Mouse (Mus musculus): ENCODE data around the gene Gm10097. TPM values are rescaled to one million over a fixed set of nuclear protein-coding genes. Genes with fewer than 3 reads are reported as not detected.

Gene Gm10097
- polyA plus RNA-seq, 1 experiment = not detected

- Histone ChIP-seq H3K27ac (ENCODE audit: insufficient read depth, low read length) (no peak overlapping the region), H3K4me1 (ENCODE audit: control insufficient read depth, insufficient read depth, low read length) (no peaks in the 10 kb centered on the region), H3K4me3 (ENCODE audit: insufficient read depth, low read length) (no peak overlapping the region)
- no peak for TF ChIP-seq CTCF (IDR thresholded peaks at IDR 0.05; ENCODE audit: extremely low read depth, insufficient read depth, low read length)
- TF ChIP-seq POLR2A (IDR thresholded peaks at IDR 0.05; ENCODE audit: extremely low read depth, insufficient read depth, low read length) = no peak
Observed at GRCm38 (mm10) chr10:5045671-5046070, 23.3 kb upstream of the Gm10097 start.

DNA sequence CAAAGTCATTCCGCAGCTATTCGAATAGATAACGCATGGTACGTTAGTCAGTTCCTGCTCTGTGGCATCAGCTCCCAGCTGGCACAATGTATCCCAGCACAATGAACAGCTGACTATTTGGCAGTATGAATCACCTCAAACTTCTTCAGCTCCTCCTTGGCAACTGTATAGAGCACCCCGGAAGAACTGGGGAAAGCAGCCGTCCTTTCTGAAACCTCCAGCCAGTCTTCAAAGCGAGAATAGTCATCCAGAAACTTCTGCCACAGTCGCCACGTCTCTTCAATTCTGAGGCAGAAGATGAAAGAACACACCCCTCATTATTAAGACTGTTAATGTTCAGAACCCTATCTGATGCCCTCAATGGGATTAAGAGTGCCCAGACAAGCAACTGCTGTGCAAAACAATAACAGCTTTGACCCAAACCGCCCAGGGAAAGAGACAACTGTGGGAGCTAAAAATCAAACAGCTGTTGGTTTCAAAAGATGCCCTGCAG is 12.7 kb upstream of the Gm10097 start:
- no peak overlapping the region for H3K27ac ChIP-seq (ENCODE audit: insufficient read depth, low read length)
- no peak overlapping the region for H3K4me3 ChIP-seq (ENCODE audit: insufficient read depth, low read length)
- no peak for TF ChIP-seq POLR2A (IDR thresholded peaks at IDR 0.05; ENCODE audit: extremely low read depth, insufficient read depth, low read length)
- no peak for TF ChIP-seq CTCF (IDR thresholded peaks at IDR 0.05; ENCODE audit: extremely low read depth, insufficient read depth, low read length)
- H3K4me1 ChIP-seq (ENCODE audit: control insufficient read depth, insufficient read depth, low read length) = no peaks in the 10 kb centered on the region; the same call in 1 of the 2 replicates

GRCm38 (mm10) chr10:5056940-5057339 is 12.1 kb upstream of the Gm10097 start:
- no peaks in the 10 kb centered on the region; the same call in 1 of the 2 replicates for H3K4me1 ChIP-seq (ENCODE audit: control insufficient read depth, insufficient read depth, low read length)
- H3K4me3 ChIP-seq (ENCODE audit: insufficient read depth, low read length) = no peak overlapping the region
- TF ChIP-seq CTCF (IDR thresholded peaks at IDR 0.05; ENCODE audit: extremely low read depth, insufficient read depth, low read length) (no peak), POLR2A (IDR thresholded peaks at IDR 0.05; ENCODE audit: extremely low read depth, insufficient read depth, low read length) (no peak)
- no peak overlapping the region for H3K27ac ChIP-seq (ENCODE audit: insufficient read depth, low read length)

- no peak overlapping the region for H3K4me3 ChIP-seq (ENCODE audit: insufficient read depth, low read length)
- TF ChIP-seq POLR2A (IDR thresholded peaks at IDR 0.05; ENCODE audit: extremely low read depth, insufficient read depth, low read length) = no peak
Observed at GRCm38 (mm10) chr10:5057661-5058060, 11.3 kb upstream of the Gm10097 start.

DNA sequence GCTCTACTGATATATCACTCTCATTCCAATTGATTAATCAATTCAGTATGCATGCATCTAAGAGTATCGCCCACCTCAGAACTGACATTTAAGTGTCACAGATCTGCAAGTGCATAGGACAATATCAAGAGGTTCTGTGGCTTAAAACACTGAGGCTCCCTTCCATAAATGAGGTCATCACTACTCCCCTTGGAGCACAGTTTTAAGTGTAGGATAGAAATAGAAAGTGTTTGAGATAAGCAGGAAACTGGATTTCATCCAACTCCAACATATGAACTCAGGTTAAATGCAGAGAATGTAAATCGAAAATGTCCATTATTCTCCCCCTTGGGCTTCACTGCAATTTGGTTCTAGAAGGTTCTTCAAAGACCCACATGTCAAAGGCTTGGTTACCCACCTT is 10.1 kb upstream of the Gm10097 start:
- Histone ChIP-seq H3K27ac (ENCODE audit: insufficient read depth, low read length) (no peak overlapping the region), H3K4me1 (ENCODE audit: control insufficient read depth, insufficient read depth, low read length) (no peaks in the 10 kb centered on the region; the same call in 1 of the 2 replicates), H3K4me3 (ENCODE audit: insufficient read depth, low read length) (no peak overlapping the region)
- no peak for TF ChIP-seq CTCF (IDR thresholded peaks at IDR 0.05; ENCODE audit: extremely low read depth, insufficient read depth, low read length)
- no peak for TF ChIP-seq POLR2A (IDR thresholded peaks at IDR 0.05; ENCODE audit: extremely low read depth, insufficient read depth, low read length)

More at GRCm38 (mm10) chr10:5057661-5058060, 11.3 kb upstream of the Gm10097 start:
- no peak overlapping the region for H3K27ac ChIP-seq (ENCODE audit: insufficient read depth, low read length)
- no peaks in the 10 kb centered on the region; the same call in 1 of the 2 replicates for H3K4me1 ChIP-seq (ENCODE audit: control insufficient read depth, insufficient read depth, low read length)

DNA sequence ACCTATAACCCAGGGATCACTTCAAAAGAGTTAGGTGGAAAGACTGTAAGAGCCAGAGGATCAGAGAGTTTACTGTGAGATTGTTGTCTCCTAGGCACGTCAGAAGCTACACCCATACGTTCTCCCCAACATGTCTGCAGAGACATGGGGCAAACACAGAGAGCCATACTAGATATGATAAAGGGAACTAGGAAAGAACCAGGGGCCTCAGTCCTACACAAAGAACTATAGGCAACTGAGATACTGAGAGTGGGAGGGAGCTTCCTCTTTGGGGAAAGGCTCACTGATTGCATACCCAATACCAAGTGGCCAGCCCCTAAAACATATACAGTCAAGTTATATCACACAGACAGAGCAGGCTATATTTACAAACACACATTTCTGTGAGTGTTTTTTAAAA is 9.0 kb upstream of the Gm10097 start:
- no peak overlapping the region for H3K4me3 ChIP-seq (ENCODE audit: insufficient read depth, low read length)
- H3K4me1 ChIP-seq (ENCODE audit: control insufficient read depth, insufficient read depth, low read length) = no peaks in the 10 kb centered on the region; the same call in 1 of the 2 replicates
- no peak for TF ChIP-seq POLR2A (IDR thresholded peaks at IDR 0.05; ENCODE audit: extremely low read depth, insufficient read depth, low read length)
- TF ChIP-seq CTCF (IDR thresholded peaks at IDR 0.05; ENCODE audit: extremely low read depth, insufficient read depth, low read length) = no peak
- no peak overlapping the region for H3K27ac ChIP-seq (ENCODE audit: insufficient read depth, low read length)

- Histone ChIP-seq H3K4me3 (ENCODE audit: insufficient read depth, low read length) (no peak overlapping the region), H3K4me1 (ENCODE audit: control insufficient read depth, insufficient read depth, low read length) (0 out of 2 replicates have a peak, but pooled peaks cover 1% of the 10 kb centered on the region), H3K27ac (ENCODE audit: insufficient read depth, low read length) (no peak overlapping the region)
- no peak for TF ChIP-seq CTCF (IDR thresholded peaks at IDR 0.05; ENCODE audit: extremely low read depth, insufficient read depth, low read length)
- no peak for TF ChIP-seq POLR2A (IDR thresholded peaks at IDR 0.05; ENCODE audit: extremely low read depth, insufficient read depth, low read length)
Observed at GRCm38 (mm10) chr10:5067113-5067512, 1.9 kb upstream of the Gm10097 start.

DNA sequence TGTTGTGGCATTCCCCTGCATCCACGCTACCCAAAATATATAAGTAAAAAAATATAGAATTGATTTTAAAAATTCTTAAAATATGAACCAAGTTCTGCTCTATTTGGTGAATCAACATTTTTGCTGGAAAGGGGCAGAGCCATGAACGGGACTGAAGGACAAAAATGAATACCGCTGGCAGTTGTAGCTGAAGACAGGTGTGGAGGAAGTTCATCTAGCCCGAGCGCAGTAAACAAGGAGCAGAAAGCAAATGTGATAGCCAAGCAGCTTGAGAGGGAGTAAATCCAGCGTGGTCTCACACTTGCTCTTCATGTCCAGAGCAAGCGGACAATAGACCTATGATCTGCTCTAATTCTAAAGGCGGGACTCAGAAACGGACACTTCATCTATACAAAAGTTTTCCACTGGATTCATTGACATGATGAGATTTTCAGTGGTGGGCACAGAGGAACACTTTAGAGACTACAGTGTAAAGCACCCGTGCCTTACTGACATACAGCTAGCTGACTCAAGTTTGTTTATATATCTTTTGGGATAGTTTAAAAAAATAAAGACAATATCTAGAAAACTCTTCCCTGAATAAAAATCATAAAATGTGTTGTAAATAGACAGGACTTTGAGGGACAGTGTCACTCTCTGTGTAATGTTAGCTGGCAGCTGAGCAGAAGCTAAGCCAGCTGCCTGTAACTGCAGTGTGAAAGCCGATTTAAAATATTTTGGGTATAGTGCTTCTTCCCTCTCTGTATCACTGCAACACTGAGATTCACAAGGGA is 1.4 kb downstream of the Gm10097 start:
- no peak for TF ChIP-seq CTCF (IDR thresholded peaks at IDR 0.05; ENCODE audit: extremely low read depth, insufficient read depth, low read length)
- TF ChIP-seq POLR2A (IDR thresholded peaks at IDR 0.05; ENCODE audit: extremely low read depth, insufficient read depth, low read length) = no peak
- no peak overlapping the region for H3K4me3 ChIP-seq (ENCODE audit: insufficient read depth, low read length)

DNA sequence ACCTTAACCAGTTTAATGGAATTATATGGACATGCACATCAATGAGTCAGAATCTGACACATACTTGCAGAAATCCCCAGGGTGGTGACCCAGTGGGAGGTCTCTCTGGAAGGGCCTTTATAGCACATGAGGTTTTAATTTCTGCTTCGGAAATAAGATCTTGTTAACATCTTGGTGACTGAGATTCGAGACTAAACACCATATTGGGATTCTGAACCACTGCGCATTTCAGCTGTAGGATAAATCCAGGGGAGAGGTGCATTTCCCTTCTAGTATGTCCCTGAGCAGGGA is 1.9 kb downstream of the Gm10097 start:
- TF ChIP-seq POLR2A (IDR thresholded peaks at IDR 0.05; ENCODE audit: extremely low read depth, insufficient read depth, low read length) (no peak), CTCF (IDR thresholded peaks at IDR 0.05; ENCODE audit: extremely low read depth, insufficient read depth, low read length) (no peak)
- no peak overlapping the region for H3K4me3 ChIP-seq (ENCODE audit: insufficient read depth, low read length)
- no peak overlapping the region for H3K27ac ChIP-seq (ENCODE audit: insufficient read depth, low read length)
- peaks cover 3% of the 10 kb centered on the region; the same call in 1 of the 2 replicates for H3K4me1 ChIP-seq (ENCODE audit: control insufficient read depth, insufficient read depth, low read length)

More for the DNA sequence above, 1.4 kb downstream of the Gm10097 start:
- Histone ChIP-seq H3K27ac (ENCODE audit: insufficient read depth, low read length) (no peak overlapping the region), H3K4me1 (ENCODE audit: control insufficient read depth, insufficient read depth, low read length) (0 out of 2 replicates have a peak, but pooled peaks cover 1% of the 10 kb centered on the region)

DNA sequence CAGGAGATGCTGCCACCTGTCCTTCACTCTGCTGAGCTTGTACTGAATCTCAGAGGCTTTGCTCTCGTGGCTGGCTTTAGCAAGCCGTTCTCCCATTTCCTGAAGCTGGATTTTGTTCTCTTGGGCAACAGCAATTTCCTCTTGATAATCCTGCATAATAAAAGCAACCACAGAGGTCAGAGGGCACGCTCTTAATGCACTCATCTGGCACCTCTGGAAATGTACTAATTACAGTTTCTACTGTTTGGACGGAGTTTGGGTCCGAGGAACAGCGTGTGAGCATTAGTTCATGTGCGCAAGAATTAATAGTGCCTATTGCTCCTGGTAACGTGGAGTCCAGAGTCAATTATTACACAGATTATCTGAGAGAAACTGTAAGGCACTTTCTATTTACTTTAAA is 3.1 kb downstream of the Gm10097 start:
- TF ChIP-seq CTCF (IDR thresholded peaks at IDR 0.05; ENCODE audit: extremely low read depth, insufficient read depth, low read length) (no peak), POLR2A (IDR thresholded peaks at IDR 0.05; ENCODE audit: extremely low read depth, insufficient read depth, low read length) (no peak)
- peaks cover 3% of the 10 kb centered on the region; the same call in 1 of the 2 replicates for H3K4me1 ChIP-seq (ENCODE audit: control insufficient read depth, insufficient read depth, low read length)
- no peak overlapping the region for H3K27ac ChIP-seq (ENCODE audit: insufficient read depth, low read length)
- H3K4me3 ChIP-seq (ENCODE audit: insufficient read depth, low read length) = no peak overlapping the region

Data from cortical plate, adult 2 months (tissue).